Mouse (Mus musculus) heart, embryonic 11.5 days (tissue): ENCODE results near the gene Gm45716. TPM values are rescaled to one million over a fixed set of nuclear protein-coding genes. Genes with fewer than 3 reads are reported as not detected.
A peak's percentile ranks its signal among the peaks of the same experiment; 100 is the strongest.

Experiments
- ATAC-seq: fragments of 200-750 bp; cut with Nextera tagmentation; replicated peaks from 2 replicates; pipeline ENCODE4 v1.8.0; 2017; ENCODE audit warnings: moderate library complexity; ENCODE audit not compliant: insufficient number of reproducible peaks, low FRiP score, low TSS enrichment
- H3K27ac ChIP-seq: fragments of 300-500 bp; sonication (generic); 2 replicates; pipeline ENCODE4 v1.5.1; 2014; ENCODE audit warnings: mild to moderate bottlenecking, low read depth, low read length
- H3K27me3 ChIP-seq: fragments of 300-500 bp; sonication (generic); 2 replicates; pipeline ENCODE4 v1.6.1; 2014; ENCODE audit warnings: mild to moderate bottlenecking, low read length, mixed read lengths; ENCODE audit not compliant: control insufficient read depth, insufficient read depth
- H3K36me3 ChIP-seq: fragments of 300-500 bp; sonication (generic); 2 replicates; pipeline ENCODE4 v1.6.1; 2014; ENCODE audit warnings: mild to moderate bottlenecking, low read length, moderate library complexity, mixed read lengths; ENCODE audit not compliant: control insufficient read depth, insufficient read depth
- H3K4me1 ChIP-seq: fragments of 300-500 bp; sonication (generic); 2 replicates; pipeline ENCODE4 v1.6.1; 2014; ENCODE audit warnings: low read length; ENCODE audit not compliant: control insufficient read depth, insufficient read depth
- H3K4me2 ChIP-seq: fragments of 300-500 bp; sonication (generic); 2 replicates; pipeline ENCODE4 v1.6.1; 2014; ENCODE audit warnings: mild to moderate bottlenecking, moderate library complexity
- H3K4me3 ChIP-seq: fragments of 300-500 bp; sonication (generic); 2 replicates; pipeline ENCODE4 v1.5.1; 2014; ENCODE audit warnings: low read depth, low read length
- H3K9ac ChIP-seq: fragments of 300-500 bp; sonication (generic); 2 replicates; pipeline ENCODE4 v1.6.1; 2014; ENCODE audit warnings: mild to moderate bottlenecking, low read depth, low read length, moderate library complexity
- H3K9me3 ChIP-seq: fragments of 300-500 bp; sonication (generic); replicated peaks from 2 replicates; pipeline ENCODE4 v1.6.1; 2016; ENCODE audit warnings: low read length; ENCODE audit not compliant: control insufficient read depth
- WGBS: fragments of 180-500 bp; shearing (Covaris S2); extraction: QIAGEN DNeasy Blood & Tissue Kit; methylation state at CpG from one replicate; pipeline ENCODE4 v1.1.7; 2014; ENCODE audit not compliant: insufficient replicate concordance; 5-methylcytosine and 5-hydroxymethylcytosine counted together
- polyA plus RNA-seq: library from polyadenylated mRNA; unstranded; fragments of >200 nt; fragmentation: Nextera tagmentation; extraction: Ambion mirVana; gene quantifications from 2 replicates; pipeline ENCODE4 v1.2.1, GENCODE M21; 2014

The Gm45716 gene
- polyA plus RNA-seq, result 50.9 TPM in 2 replicates

DNA sequence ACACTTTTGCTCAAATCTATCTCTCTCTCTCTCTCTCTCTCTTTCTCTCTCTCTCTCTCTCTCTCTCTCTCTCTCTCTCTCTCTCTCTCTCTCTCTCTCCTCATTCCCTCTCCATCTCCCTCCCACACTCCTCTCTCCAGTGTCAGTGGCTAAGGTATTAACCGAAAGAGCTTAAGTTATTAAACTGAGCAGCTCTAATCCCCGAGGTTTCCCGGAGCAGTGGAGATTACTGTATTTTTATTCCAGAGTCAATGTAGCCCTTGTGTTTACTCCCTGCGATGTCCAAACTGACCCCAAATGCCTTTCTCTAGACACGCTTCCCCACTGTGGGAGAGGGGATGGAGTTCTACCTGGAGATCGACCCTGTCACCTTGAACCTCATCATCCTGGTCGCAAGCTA, at the start of gene Gm45716:
TSS of gene Gm45716 (plus strand) at position 243 of the 400 bp plus-strand sequence.
- no peak for ATAC-seq
- WGBS, result 81% methylated on average over 7 of the region's 7 CpGs
- no peak within 1 kb of the TSS for H3K9ac ChIP-seq
- no peak within 1 kb of the TSS for H3K27ac ChIP-seq
- H3K36me3 ChIP-seq, result no peaks in the 10 kb centered on the region
- H3K9me3 ChIP-seq, result 0 out of 2 replicates have a peak, but pooled peaks cover 2% of the 10 kb centered on the region
- no peaks in the 10 kb centered on the region for H3K27me3 ChIP-seq
- H3K4me2 ChIP-seq, result no peak within 1 kb of the TSS
- H3K4me1 ChIP-seq, result no peaks in the 10 kb centered on the region
- H3K4me3 ChIP-seq, result no peak within 1 kb of the TSS

DNA sequence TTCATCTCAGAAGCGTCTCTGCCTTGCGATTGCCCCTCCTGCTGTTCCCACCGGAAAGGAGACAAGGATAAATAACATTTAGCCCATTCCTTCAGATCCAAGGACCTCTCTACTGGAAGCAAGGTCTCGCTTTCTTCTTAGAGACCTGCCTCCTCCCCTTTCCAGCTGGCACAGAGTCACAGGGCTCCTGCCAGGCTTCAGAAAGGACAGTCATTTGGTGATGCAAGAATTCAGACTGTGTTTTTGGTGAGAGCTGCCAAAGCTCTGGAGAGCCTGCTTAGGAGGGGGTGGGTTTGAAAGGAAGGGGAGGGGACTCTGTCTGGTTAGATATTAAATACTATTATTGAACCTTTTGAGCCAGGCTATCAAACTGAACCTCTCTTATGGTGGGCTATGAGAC, 45.1 kb upstream of the Gm45716 start:
- no peak for ATAC-seq
- Histone ChIP-seq H3K4me1 (no peaks in the 10 kb centered on the region; the same call in 1 of the 2 replicates), H3K4me3 (no peak overlapping the region), H3K36me3 (no peaks in the 10 kb centered on the region), H3K4me2 (no peak overlapping the region), H3K27ac (no peak overlapping the region), H3K9ac (no peak overlapping the region), H3K27me3 (no peaks in the 10 kb centered on the region), H3K9me3 (no peaks in the 10 kb centered on the region)
- 59% methylated on average over 4 of the region's 4 CpGs for WGBS

DNA sequence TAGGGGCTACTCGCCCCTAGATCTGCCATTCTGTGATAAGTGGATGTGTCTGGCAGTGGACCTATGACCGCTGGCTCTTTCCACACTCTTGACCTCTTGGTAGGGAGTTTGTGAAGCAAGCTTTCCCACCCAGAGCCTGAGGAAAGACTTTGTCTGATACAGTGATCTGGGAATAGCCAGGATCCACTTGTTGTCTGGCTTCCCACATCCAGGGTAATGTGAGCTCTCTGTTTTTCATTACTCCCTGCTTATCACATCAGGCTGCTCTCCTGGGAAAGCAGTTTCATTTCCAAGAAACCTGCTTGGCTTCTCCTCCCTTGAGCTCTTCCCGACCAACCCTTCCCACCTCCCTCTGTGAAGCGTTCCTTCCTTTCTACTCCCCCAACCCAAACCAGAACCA, 44.5 kb upstream of the Gm45716 start:
- 33% methylated on average over 4 of the region's 4 CpGs for WGBS
- Histone ChIP-seq H3K9ac (no peak overlapping the region), H3K36me3 (no peaks in the 10 kb centered on the region), H3K27ac (no peak overlapping the region), H3K4me3 (no peak overlapping the region), H3K9me3 (no peaks in the 10 kb centered on the region), H3K4me1 (no peaks in the 10 kb centered on the region; the same call in 1 of the 2 replicates), H3K27me3 (no peaks in the 10 kb centered on the region), H3K4me2 (no peak overlapping the region)
- ATAC-seq, result no peak

DNA sequence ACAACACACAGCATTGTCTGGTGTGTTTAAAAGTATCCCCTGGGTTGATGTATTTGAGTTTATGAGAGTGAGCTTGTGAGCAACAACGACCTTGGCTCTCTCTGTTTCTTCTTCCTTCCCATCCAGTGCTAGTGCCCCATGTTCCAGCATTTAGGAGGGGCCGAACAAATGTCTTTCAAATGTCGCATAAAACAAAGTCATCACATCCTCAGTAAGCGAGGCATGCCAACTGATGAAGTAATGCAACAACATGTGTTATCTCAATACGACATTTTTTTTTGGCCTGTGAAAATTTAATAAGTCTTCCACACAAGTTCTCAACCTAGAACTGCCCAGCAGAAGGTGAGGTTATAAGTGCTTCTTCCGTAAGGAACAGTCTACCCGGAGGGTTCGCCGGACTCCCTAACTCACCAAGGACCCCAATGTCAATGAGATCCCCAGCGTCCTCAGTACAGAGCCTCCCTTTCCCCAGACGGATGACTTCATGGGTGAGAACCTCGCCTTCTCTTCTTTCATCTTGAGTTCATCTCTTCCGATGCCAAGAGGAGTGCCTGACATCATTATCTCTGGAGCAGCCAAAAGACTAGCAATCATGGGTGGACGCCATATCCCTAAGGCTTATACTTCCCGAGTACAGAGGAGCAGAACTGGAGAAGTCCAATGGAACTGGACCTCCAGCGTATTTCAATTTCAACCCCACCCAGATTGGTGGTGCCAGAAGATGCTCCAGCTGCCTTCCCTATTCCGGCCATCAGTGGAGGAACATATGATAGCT, 41.2 kb upstream of the Gm45716 start:
- 88% methylated on average over 17 of the region's 17 CpGs for WGBS
- no peak for ATAC-seq
- no peak overlapping the region for H3K4me3 ChIP-seq
- H3K36me3 ChIP-seq, result no peaks in the 10 kb centered on the region
- no peaks in the 10 kb centered on the region for H3K27me3 ChIP-seq
- H3K27ac ChIP-seq, result no peak overlapping the region
- no peaks in the 10 kb centered on the region; the same call in 1 of the 2 replicates for H3K4me1 ChIP-seq
- H3K9ac ChIP-seq, result no peak overlapping the region
- no peak overlapping the region for H3K4me2 ChIP-seq
- H3K9me3 ChIP-seq, result no peaks in the 10 kb centered on the region

DNA sequence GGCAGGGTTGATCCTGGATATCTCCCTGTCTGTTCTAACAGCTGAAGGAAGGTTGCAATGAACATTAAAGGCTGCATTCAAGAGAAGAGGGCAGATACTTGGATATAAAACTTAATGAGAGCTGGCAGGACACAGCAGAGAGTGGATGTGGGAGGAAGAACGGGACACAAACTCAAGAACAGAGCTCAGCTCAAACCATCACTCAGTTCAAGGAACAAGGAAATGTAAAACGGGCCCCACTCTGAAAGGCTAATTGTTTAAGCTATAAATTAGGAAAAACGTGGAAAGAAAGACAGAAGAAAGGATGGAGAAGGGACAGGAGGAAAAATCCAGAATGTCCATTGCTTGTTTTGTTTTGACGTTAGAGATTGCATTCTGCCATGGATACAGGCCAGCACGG, 32.4 kb upstream of the Gm45716 start:
- Histone ChIP-seq H3K27me3 (no peaks in the 10 kb centered on the region), H3K27ac (no peak overlapping the region), H3K9me3 (no peaks in the 10 kb centered on the region), H3K4me1 (no peaks in the 10 kb centered on the region), H3K9ac (no peak overlapping the region), H3K36me3 (no peaks in the 10 kb centered on the region), H3K4me2 (no peak overlapping the region), H3K4me3 (no peak overlapping the region)
- 61% methylated on average over 5 of the region's 5 CpGs for WGBS
- ATAC-seq, result no peak

DNA sequence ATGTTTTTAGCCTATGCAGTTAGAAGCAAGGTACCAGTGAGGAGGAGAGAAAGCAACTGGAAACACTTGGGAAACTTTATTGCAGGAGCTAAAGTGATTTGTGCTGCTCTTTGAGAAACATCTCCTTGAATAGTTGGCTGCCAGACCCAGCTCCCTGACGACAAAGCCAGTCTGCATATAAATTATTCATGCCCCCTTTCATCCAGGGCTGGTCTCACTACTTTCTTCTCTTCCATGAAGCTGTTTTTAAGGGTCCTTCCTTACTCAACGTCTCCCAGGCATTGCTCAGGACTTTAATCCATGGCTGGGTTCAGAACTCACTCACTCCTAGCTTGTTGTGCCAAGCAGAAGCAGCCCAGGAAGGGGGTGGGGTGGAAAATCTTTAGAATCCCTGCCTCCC, 32.0 kb upstream of the Gm45716 start:
- Histone ChIP-seq H3K4me1 (no peaks in the 10 kb centered on the region), H3K4me2 (no peak overlapping the region), H3K36me3 (no peaks in the 10 kb centered on the region), H3K9me3 (no peaks in the 10 kb centered on the region), H3K27ac (no peak overlapping the region), H3K27me3 (no peaks in the 10 kb centered on the region), H3K4me3 (no peak overlapping the region), H3K9ac (no peak overlapping the region)
- no peak for ATAC-seq
- WGBS, result 35% methylated on average over 2 of the region's 2 CpGs

DNA sequence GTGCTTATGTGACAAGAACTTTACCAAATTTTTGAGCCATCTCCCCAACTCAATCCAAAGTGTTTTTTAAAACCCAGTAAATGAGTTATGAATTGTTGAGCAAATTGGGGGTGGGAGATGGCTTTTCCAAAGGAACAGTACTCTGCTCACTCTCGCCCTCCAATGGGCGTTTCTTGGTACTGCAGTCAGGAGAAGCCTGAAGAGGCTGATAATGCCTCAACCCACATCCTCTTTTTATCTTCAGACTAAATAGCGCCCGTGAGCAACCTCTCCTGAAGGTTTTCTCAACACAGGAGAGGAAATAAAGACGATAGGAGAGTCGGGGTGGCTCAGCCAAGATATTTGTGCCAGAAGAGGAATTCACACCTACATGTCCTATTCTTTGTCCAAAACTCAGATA, 19.7 kb upstream of the Gm45716 start:
- no peak overlapping the region for H3K4me3 ChIP-seq
- no peaks in the 10 kb centered on the region for H3K9me3 ChIP-seq
- 15% methylated on average over 6 of the region's 6 CpGs for WGBS
- ATAC-seq, result no peak
- H3K27ac ChIP-seq, result no peak overlapping the region
- no peaks in the 10 kb centered on the region for H3K27me3 ChIP-seq
- no peaks in the 10 kb centered on the region for H3K4me1 ChIP-seq
- H3K4me2 ChIP-seq, result no peak overlapping the region
- H3K9ac ChIP-seq, result no peak overlapping the region
- no peaks in the 10 kb centered on the region for H3K36me3 ChIP-seq

DNA sequence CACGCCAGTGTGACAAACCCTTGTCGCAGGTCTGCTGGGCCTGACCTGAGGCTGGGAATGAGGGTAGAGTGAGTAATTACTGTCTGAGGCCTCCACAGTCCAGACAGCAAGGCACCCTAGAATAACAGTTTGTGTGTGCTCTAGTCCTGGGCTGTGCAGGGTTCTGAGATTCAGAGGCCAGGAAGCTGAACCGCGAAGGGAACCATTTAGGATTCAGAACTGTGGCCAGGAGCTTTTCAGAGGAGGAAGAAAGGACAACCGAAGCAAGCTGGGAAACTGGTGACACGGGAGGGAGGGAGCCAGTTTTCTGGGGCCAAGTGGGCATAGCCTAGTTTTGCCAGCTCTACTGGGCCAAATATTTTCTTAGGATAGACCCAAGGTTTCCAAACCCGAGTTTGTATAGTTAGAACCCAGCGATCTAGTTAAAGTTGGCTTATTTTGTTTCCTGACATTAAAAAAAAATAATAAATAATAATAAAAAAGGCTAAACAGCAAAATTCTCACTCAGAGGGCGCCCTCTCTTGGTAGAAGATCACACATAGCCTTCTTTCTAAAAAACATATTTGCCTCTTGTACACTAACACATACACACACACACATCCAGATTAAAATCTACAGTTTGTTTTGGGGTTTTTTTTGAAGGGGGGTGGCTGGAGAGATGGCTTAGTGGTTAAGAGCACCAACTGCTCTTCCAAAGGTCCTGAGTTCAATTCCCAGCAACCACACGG, 19.0 kb upstream of the Gm45716 start:
- Histone ChIP-seq H3K4me2 (no peak overlapping the region), H3K4me1 (no peaks in the 10 kb centered on the region), H3K36me3 (no peaks in the 10 kb centered on the region), H3K27ac (peak overlapping the region; percentile 16; the same call in 1 of the 2 replicates), H3K9ac (no peak overlapping the region), H3K9me3 (no peaks in the 10 kb centered on the region), H3K4me3 (no peak overlapping the region), H3K27me3 (no peaks in the 10 kb centered on the region)
- no peak for ATAC-seq
- WGBS, result 76% methylated on average over 10 of the region's 10 CpGs
